Mouse (Mus musculus) heart, embryonic 14.5 days (tissue): Measurements from ENCODE around the gene Myh10. TPM values are rescaled to one million over a fixed set of nuclear protein-coding genes. Genes with fewer than 3 reads are reported as not detected.

Experiments
- ATAC-seq: fragments of 200-750 bp; cut with Nextera tagmentation; 2 replicates; pipeline ENCODE4 v1.8.0; 2017; ENCODE audit warnings: low read depth, moderate TSS enrichment; ENCODE audit not compliant: insufficient number of reproducible peaks, insufficient read depth, low FRiP score
- H3K27ac ChIP-seq, 2 experiments: fragments of 200-500 bp in 1 of 2; fragments of 300-500 bp in 1 of 2; sonication (generic) in 1 of 2; replicated peaks in 1 of 2; 2 replicates each; pipeline ENCODE4 v1.5.1; 2012 to 2014; ENCODE audit warnings: low read depth in 2 of 2, low read length in 2 of 2, control low read depth in 1 of 2, mild to moderate bottlenecking in 1 of 2, mixed read lengths in 1 of 2; ENCODE audit not compliant: control insufficient read depth in 1 of 2, insufficient read depth in 1 of 2
- H3K27me3 ChIP-seq: fragments of 300-500 bp; sonication (generic); 2 replicates; pipeline ENCODE4 v1.6.1; 2014; ENCODE audit warnings: mild to moderate bottlenecking, low read length, control low read depth; ENCODE audit not compliant: control insufficient read depth, insufficient read depth
- H3K36me3 ChIP-seq: fragments of 300-500 bp; sonication (generic); 2 replicates; pipeline ENCODE4 v1.6.1; 2014; ENCODE audit warnings: mild to moderate bottlenecking, control low read depth, low read length, mixed read lengths; ENCODE audit not compliant: control insufficient read depth, insufficient read depth
- H3K4me1 ChIP-seq, 2 experiments: fragments of 200-500 bp in 1 of 2; fragments of 300-500 bp in 1 of 2; sonication (generic) in 1 of 2; 2 replicates each; pipeline ENCODE4 v1.6.1; 2012 to 2014; ENCODE audit warnings: low read length in 2 of 2, control low read depth in 1 of 2, mixed read lengths in 1 of 2; ENCODE audit not compliant: control insufficient read depth in 2 of 2, insufficient read depth in 2 of 2
- H3K4me2 ChIP-seq: fragments of 300-500 bp; sonication (generic); 2 replicates; pipeline ENCODE4 v1.6.1; 2014; ENCODE audit warnings: mild to moderate bottlenecking, low read length
- H3K4me3 ChIP-seq, 2 experiments: fragments of 200-500 bp in 1 of 2; fragments of 300-500 bp in 1 of 2; sonication (generic) in 1 of 2; 2 replicates each; pipeline ENCODE4 v1.5.1; 2012 to 2014; ENCODE audit warnings: low read length in 2 of 2, mild to moderate bottlenecking in 2 of 2, control low read depth in 1 of 2, low read depth in 1 of 2, moderate library complexity in 1 of 2; ENCODE audit not compliant: control insufficient read depth in 1 of 2, insufficient read depth in 1 of 2
- H3K9ac ChIP-seq: fragments of 300-500 bp; sonication (generic); 2 replicates; pipeline ENCODE4 v1.6.1; 2014; ENCODE audit warnings: mild to moderate bottlenecking, low read length
- H3K9me3 ChIP-seq: fragments of 300-500 bp; sonication (generic); 2 replicates; pipeline ENCODE4 v1.6.1; 2016; ENCODE audit warnings: low read length, control low read depth; ENCODE audit not compliant: control insufficient read depth
- WGBS: fragments of 180-500 bp; shearing (Covaris S2); extraction: QIAGEN DNeasy Blood & Tissue Kit; methylation state at CpG from one replicate; pipeline ENCODE4 v1.1.7; 2014; 5-methylcytosine and 5-hydroxymethylcytosine counted together
- polyA plus RNA-seq: library from polyadenylated mRNA; unstranded; fragments of >200 nt; fragmentation: Nextera tagmentation; extraction: Ambion mirVana; gene quantifications from 2 replicates; pipeline ENCODE4 v1.2.1, GENCODE M21; 2014

Gene Myh10
- 120 and 122 TPM in 2 replicates for polyA plus RNA-seq

DNA sequence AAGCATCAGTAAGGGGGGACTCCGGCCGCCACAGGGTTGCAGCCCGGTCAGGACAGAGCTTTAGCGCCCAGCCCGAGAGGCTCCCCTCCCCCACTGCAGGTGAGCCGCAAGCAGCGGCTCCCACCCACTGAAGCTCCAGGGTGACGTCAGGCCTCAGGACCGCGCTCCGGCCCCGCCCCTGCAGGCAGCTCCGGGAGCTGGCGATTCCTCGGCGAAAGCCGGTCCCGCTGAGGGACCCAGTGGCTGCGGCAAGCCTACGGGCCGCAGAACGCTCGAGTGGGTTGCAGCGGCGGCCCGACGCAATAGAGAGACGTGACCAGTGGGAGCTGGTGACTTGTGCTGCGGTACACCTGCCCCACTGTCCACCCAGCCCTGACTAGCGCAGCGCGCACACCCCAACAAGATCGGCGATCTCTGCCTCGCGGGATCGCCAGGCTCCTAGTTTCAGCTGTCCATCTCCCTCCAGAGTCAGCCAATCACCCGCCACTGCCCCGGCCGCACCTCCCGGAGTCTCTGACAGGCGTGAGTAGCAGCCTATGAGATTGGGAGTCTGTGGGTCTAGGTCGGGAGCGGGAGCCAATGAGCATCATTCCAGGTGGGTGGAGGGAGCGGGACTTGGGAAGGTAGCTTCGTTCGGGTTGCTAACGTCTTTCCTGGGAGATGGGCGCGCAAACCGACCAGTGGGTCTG lies at the start of gene Myh10:
Myh10 (plus strand) TSS at position 239 of the 689 bp plus-strand sequence.
- H3K4me1 ChIP-seq, result peaks cover 8 to 19% of the 10 kb centered on the region in 2 experiments
- H3K9me3 ChIP-seq, result no peaks in the 10 kb centered on the region
- peak within 1 kb of the TSS; percentile 99 for H3K9ac ChIP-seq
- peak within 1 kb of the TSS; percentile 89 to 97 for H3K4me3 ChIP-seq
- H3K27me3 ChIP-seq, result no peaks in the 10 kb centered on the region
- H3K36me3 ChIP-seq, result no peaks in the 10 kb centered on the region
- H3K27ac ChIP-seq, result peak within 1 kb of the TSS; percentile 98 to 99
- peak; percentile 98 for ATAC-seq
- WGBS, result 0% methylated on average over 51 of the region's 51 CpGs
- H3K4me2 ChIP-seq, result peak within 1 kb of the TSS; percentile 88

- H3K27ac ChIP-seq, result peak overlapping the region; percentile 54 to 55
- H3K9ac ChIP-seq, result 0 out of 2 replicates have a peak overlapping the region, but pooled peaks have one; percentile 21
- no peak for ATAC-seq
- no peaks in the 10 kb centered on the region for H3K27me3 ChIP-seq
- no peak overlapping the region for H3K4me3 ChIP-seq
- H3K4me2 ChIP-seq, result no peak overlapping the region
- peaks cover 17 to 20% of the 10 kb centered on the region in 2 experiments for H3K4me1 ChIP-seq
- H3K36me3 ChIP-seq, result no peaks in the 10 kb centered on the region
- 29% methylated on average over 6 of the region's 6 CpGs for WGBS
- H3K9me3 ChIP-seq, result no peaks in the 10 kb centered on the region
Observed at GRCm38 (mm10) chr11:68644781-68645180, 46.6 kb upstream of the Myh10 start.

- H3K9ac ChIP-seq, result no peak overlapping the region
- ATAC-seq, result no peak
- no peaks in the 10 kb centered on the region for H3K9me3 ChIP-seq
- no peak overlapping the region for H3K4me3 ChIP-seq
- H3K27ac ChIP-seq, result no peak overlapping the region
- H3K4me1 ChIP-seq, result peaks cover 16 to 20% of the 10 kb centered on the region in 2 experiments
- H3K27me3 ChIP-seq, result no peaks in the 10 kb centered on the region
- H3K36me3 ChIP-seq, result no peaks in the 10 kb centered on the region
- WGBS, result 69% methylated on average over 5 of the region's 5 CpGs
- H3K4me2 ChIP-seq, result no peak overlapping the region
Observed at GRCm38 (mm10) chr11:68647808-68648207, 43.6 kb upstream of the Myh10 start.

DNA sequence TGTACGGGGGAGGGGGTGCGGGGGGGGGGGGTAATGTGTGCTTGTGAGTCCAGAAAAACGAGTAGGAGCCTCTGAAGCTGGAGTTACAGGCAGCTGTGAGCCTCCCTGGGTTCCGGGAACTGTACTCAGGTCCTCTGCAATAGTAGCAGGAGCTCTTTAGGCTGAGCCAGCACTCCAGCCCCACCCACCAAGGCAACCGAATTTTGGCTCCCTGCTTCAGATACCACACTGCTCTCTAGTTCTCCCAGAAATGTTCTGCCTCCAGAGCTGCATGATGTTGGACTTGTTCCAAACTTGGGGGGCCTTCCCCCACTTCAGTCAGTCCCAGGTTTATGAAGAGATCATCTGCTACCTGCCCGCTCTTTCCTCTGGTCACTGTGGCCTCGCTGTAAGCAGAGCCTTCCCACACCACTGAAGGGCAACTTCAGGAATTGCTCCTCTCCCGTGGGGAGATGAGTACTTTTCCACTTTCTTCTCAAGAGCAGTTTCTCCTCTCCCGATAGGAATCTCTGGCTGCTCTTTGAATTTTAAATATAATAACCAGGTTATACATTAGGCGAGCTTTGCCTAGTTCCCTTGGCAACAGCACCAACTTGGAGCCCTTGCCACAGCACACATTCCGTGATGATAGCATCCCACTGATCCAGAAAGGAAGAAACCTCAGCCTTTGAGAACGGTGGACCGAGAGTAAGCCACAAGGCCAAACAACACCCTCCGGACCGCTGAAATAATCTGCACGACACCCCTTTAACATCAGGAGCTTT lies 42.8 kb upstream of the Myh10 start:
- Histone ChIP-seq H3K27me3 (no peaks in the 10 kb centered on the region), H3K9me3 (no peaks in the 10 kb centered on the region), H3K9ac (no peak overlapping the region), H3K27ac (no peak overlapping the region), H3K4me1 (peaks cover 18 to 24% of the 10 kb centered on the region in 2 experiments), H3K4me3 (no peak overlapping the region), H3K36me3 (no peaks in the 10 kb centered on the region), H3K4me2 (no peak overlapping the region)
- WGBS, result 69% methylated on average over 15 of the region's 16 CpGs
- no peak for ATAC-seq

DNA sequence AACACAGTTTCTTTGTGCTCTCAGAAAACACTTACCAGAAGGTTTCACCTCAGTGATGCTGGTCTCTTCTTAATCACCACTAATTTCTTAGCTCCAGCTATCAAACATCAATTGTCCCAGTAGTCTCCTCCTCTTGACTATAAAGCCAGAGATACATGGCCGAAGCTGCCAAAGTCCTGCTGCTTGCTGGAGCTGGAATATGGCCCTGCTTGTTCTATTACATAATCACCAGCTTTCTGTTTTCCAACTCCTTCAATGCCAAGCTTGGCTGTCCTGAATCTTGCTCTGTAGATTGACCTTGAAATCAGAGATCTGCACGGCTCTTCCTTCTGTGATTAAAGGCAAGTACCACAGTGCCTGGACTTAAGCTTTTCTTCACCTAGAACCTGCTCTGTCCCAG lies 39.8 kb upstream of the Myh10 start:
- Histone ChIP-seq H3K4me2 (no peak overlapping the region), H3K4me1 (peaks cover 14 to 33% of the 10 kb centered on the region in 2 experiments), H3K9me3 (no peaks in the 10 kb centered on the region), H3K36me3 (no peaks in the 10 kb centered on the region), H3K27me3 (no peaks in the 10 kb centered on the region), H3K4me3 (no peak overlapping the region), H3K27ac (no peak overlapping the region), H3K9ac (no peak overlapping the region)
- WGBS, result 75% methylated on average over 2 of the region's 2 CpGs
- no peak for ATAC-seq

- Histone ChIP-seq H3K36me3 (no peaks in the 10 kb centered on the region), H3K4me1 (peaks cover 21 to 60% of the 10 kb centered on the region in 2 experiments), H3K27me3 (no peaks in the 10 kb centered on the region), H3K4me3 (no peak overlapping the region), H3K9ac (no peak overlapping the region), H3K27ac (peak overlapping the region; percentile 19 to 87; a peak in 3 of 4 replicates), H3K4me2 (no peak overlapping the region), H3K9me3 (no peaks in the 10 kb centered on the region)
- WGBS, result 70% methylated on average over 1 of the region's 1 CpGs
- no peak for ATAC-seq
Observed at GRCm38 (mm10) chr11:68655524-68655923, 35.8 kb upstream of the Myh10 start.

GRCm38 (mm10) chr11:68656887-68657685 lies 34.3 kb upstream of the Myh10 start:
- Histone ChIP-seq H3K4me3 (no peak overlapping the region), H3K27me3 (no peaks in the 10 kb centered on the region), H3K27ac (peak overlapping the region; percentile 82 to 95), H3K9ac (peak overlapping the region; percentile 51; the same call in 1 of the 2 replicates), H3K36me3 (no peaks in the 10 kb centered on the region), H3K4me1 (peaks cover 23 to 60% of the 10 kb centered on the region in 2 experiments), H3K4me2 (peak overlapping the region; percentile 7; the same call in 1 of the 2 replicates), H3K9me3 (no peaks in the 10 kb centered on the region)
- no peak for ATAC-seq
- WGBS, result 22% methylated on average over 6 of the region's 6 CpGs
